Mouse (Mus musculus) lung, adult 2 months (tissue): ENCODE measurements at regions not wholly inside any gene's neighbourhood (a gene's known extent, or its start where the extent isn't known, plus 50 kb on each side); places are given as distances from the start of the nearest gene placed in this dataset.

Experiments used
- DNase-seq: peaks from one replicate; pipeline ENCODE4 v3.0.0; 2022
- H3K4me1 ChIP-seq: fragments of 200-500 bp; 2 replicates; pipeline ENCODE4 v1.6.1; 2011; ENCODE audit warnings: low read length; ENCODE audit not compliant: control insufficient read depth, insufficient read depth
- H3K4me3 ChIP-seq: fragments of 200-500 bp; replicated peaks from 2 replicates; pipeline ENCODE3; 2011; ENCODE audit warnings: low read depth, mild to moderate bottlenecking, control low read depth, low read length; ENCODE audit errors: extremely low read depth
- CTCF ChIP-seq: fragments of 200-500 bp; IDR thresholded peaks from 2 replicates; pipeline ENCODE4 v1.5.1; 2011; ENCODE audit warnings: mild to moderate bottlenecking, low read length, control low read depth; ENCODE audit not compliant: insufficient read depth
- POLR2A ChIP-seq: fragments of 200-500 bp; IDR thresholded peaks from 2 replicates; pipeline ENCODE4 v1.6.1; 2011; ENCODE audit warnings: low read depth, mild to moderate bottlenecking, control low read depth, low read length, borderline replicate concordance; ENCODE audit errors: extremely low read depth
- whole genome bisulfite sequencing: fragments of 180-500 bp; shearing (Covaris S2); methylation state at CpG from one replicate; pipeline ENCODE4 v1.1.7; 2018; 5-methylcytosine and 5-hydroxymethylcytosine counted together

GRCm38 (mm10) chr4:127862875-127863274 lies 107.9 kb downstream of the CK137956 start:
- H3K4me1 ChIP-seq = no peaks in the 10 kb centered on the region
- DNase-seq = no peak
- TF ChIP-seq POLR2A = no peak
- TF ChIP-seq CTCF = no peak
- 87% methylated on average over 5 of the region's 5 CpGs for WGBS
- no peak overlapping the region for H3K4me3 ChIP-seq

GRCm38 (mm10) chr4:127861319-127862117 lies 109.2 kb downstream of the CK137956 start:
- no peak for DNase-seq
- TF ChIP-seq POLR2A = no peak
- H3K4me1 ChIP-seq = no peaks in the 10 kb centered on the region
- WGBS = 65% methylated on average over 16 of the region's 16 CpGs
- H3K4me3 ChIP-seq = no peak overlapping the region

- Histone ChIP-seq H3K4me1 (no peaks in the 10 kb centered on the region), H3K4me3 (no peak overlapping the region)
- no peak for DNase-seq
- TF ChIP-seq CTCF = no peak
- no peak for TF ChIP-seq POLR2A
- WGBS = 72% methylated on average over 4 of the region's 4 CpGs
Measured at GRCm38 (mm10) chr4:127860271-127860670, 110.5 kb downstream of the CK137956 start.

- TF ChIP-seq POLR2A (no peak), CTCF (no peak)
- no peak for DNase-seq
- WGBS = 74% methylated on average over 6 of the region's 6 CpGs
- no peaks in the 10 kb centered on the region for H3K4me1 ChIP-seq
- no peak overlapping the region for H3K4me3 ChIP-seq
Measured at GRCm38 (mm10) chr4:127859505-127859904, 111.2 kb downstream of the CK137956 start.

- Histone ChIP-seq H3K4me3 (no peak overlapping the region), H3K4me1 (no peaks in the 10 kb centered on the region)
- no peak for TF ChIP-seq POLR2A
- no peak for TF ChIP-seq CTCF
- DNase-seq = no peak
- 82% methylated on average over 3 of the region's 3 CpGs for WGBS
Measured at GRCm38 (mm10) chr4:127858566-127858965, 112.2 kb downstream of the CK137956 start.

DNA sequence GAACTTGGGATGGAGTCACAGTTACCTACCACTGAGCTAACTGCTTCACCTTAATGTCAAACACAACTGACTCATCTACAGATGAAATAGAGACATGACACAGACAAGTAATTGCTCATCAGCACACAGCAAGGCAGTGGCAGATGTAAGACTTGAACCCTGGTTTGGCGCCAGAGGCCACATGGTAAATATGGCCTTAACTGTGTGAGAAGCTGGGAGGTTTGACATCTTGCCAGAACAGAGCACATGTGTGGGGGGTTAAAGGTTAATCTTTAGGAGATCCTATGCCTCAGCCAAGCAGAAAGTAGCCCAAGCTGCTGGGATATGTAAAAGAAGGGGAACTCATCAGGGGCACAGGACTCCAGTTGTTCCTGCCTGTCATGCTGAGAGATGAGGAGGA lies 114.9 kb downstream of the CK137956 start:
- WGBS = 70% methylated on average over 1 of the region's 1 CpGs
- H3K4me1 ChIP-seq = no peaks in the 10 kb centered on the region
- no peak for DNase-seq
- no peak overlapping the region for H3K4me3 ChIP-seq
- TF ChIP-seq POLR2A (no peak), CTCF (no peak)

GRCm38 (mm10) chr4:127854776-127855409 lies 115.9 kb downstream of the CK137956 start:
- WGBS = 73% methylated on average over 3 of the region's 3 CpGs
- no peak for TF ChIP-seq POLR2A
- no peak for TF ChIP-seq CTCF
- H3K4me1 ChIP-seq = no peaks in the 10 kb centered on the region
- no peak for DNase-seq
- no peak overlapping the region for H3K4me3 ChIP-seq

DNA sequence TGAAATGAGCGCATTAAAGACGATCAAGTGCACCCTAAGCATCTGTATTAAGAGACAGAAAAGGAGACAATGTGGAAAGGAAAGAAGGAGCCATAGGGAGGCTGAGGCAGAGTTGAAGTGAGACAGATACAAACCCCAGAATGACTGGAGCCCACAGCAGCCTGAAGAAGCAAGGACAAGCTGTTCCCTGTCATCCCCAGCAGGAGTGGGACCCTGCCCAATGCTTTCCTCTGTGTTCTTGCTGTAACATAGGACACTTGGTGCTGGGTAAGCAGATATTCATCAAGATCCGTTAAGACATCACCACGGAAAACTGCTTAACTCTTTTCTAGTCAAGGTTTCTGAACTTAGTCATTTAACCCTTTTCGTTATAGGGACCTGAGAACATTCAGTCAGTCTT lies 121.4 kb downstream of the CK137956 start:
- DNase-seq = no peak
- 81% methylated on average over 5 of the region's 5 CpGs for WGBS
- Histone ChIP-seq H3K4me1 (no peaks in the 10 kb centered on the region), H3K4me3 (no peak overlapping the region)
- TF ChIP-seq CTCF (no peak), POLR2A (no peak)

DNA sequence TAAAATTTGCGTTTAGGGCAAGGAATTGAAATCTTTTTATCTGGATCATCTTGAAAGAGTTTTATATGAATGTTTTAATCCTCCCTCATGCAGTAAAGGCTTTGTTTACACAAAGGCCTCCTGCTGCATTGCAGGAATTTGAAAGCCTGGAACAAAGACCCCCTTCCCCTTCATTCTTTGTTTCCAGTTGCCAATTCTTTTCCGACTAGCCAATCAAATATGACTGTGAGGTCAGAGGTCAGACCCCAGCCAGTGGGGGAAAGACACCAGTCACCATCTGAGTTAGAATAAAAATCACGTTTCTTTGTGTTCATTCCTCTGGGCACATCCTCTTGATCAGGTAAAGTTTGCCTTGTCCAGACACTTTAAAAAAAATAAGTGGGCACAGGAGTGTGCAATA lies 124.4 kb downstream of the CK137956 start:
- 39% methylated on average over 3 of the region's 3 CpGs for WGBS
- Histone ChIP-seq H3K4me3 (no peak overlapping the region), H3K4me1 (no peaks in the 10 kb centered on the region)
- TF ChIP-seq POLR2A (no peak), CTCF (no peak)
- no peak for DNase-seq

DNA sequence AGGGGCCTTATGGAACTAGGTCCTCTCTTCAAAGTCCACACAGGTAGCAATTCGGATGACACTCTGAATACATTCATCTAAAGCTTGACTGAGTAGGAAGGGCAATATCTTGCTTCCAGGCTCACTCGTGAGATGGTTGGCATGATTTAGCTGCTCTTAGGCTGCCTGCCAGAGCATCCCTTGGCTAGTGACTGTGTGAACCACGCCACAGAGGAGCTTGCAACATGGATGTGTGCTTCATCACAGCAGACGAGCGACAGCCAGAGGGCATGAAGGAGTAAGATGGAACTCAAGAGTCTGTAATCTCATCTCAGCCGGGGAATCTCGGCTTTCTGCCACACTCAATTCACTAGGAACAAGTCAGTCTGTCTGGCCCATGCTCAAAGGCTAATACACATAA lies 127.3 kb downstream of the CK137956 start:
- no peak for DNase-seq
- Histone ChIP-seq H3K4me1 (no peaks in the 10 kb centered on the region), H3K4me3 (no peak overlapping the region)
- no peak for TF ChIP-seq POLR2A
- TF ChIP-seq CTCF = no peak
- WGBS = 73% methylated on average over 7 of the region's 7 CpGs
